Mouse (Mus musculus) midbrain, embryonic 14.5 days (tissue): ENCODE data around the gene Polr2c. TPM values are rescaled to one million over a fixed set of nuclear protein-coding genes. Genes with fewer than 3 reads are reported as not detected.

Experiments used
- ATAC-seq: fragments of 200-750 bp; cut with Nextera tagmentation; 2 replicates; pipeline ENCODE4 v1.8.0; 2017; ENCODE audit warnings: moderate number of reproducible peaks, moderate library complexity; ENCODE audit not compliant: low FRiP score, low TSS enrichment
- DNase-seq: peaks from one replicate; pipeline ENCODE4 v3.0.0-alpha.2; 2015
- H3K27ac ChIP-seq: fragments of 300-500 bp; sonication (generic); replicated peaks from 2 replicates; pipeline ENCODE4 v1.5.1; 2014; ENCODE audit warnings: mild to moderate bottlenecking, low read depth, low read length, moderate library complexity
- H3K27me3 ChIP-seq: fragments of 300-500 bp; sonication (generic); 2 replicates; pipeline ENCODE4 v1.6.1; 2014; ENCODE audit warnings: low read length, control low read depth, mixed read lengths; ENCODE audit not compliant: control insufficient read depth, insufficient read depth
- H3K36me3 ChIP-seq: fragments of 300-500 bp; sonication (generic); 2 replicates; pipeline ENCODE4 v1.6.1; 2014; ENCODE audit warnings: low read length, control low read depth; ENCODE audit not compliant: control insufficient read depth, insufficient read depth
- H3K4me1 ChIP-seq: fragments of 300-500 bp; sonication (generic); 2 replicates; pipeline ENCODE4 v1.6.1; 2014; ENCODE audit warnings: mild to moderate bottlenecking, antibody characterized with exemption, low read length, control low read depth; ENCODE audit not compliant: control insufficient read depth, insufficient read depth
- H3K4me2 ChIP-seq: fragments of 300-500 bp; sonication (generic); 2 replicates; pipeline ENCODE4 v1.6.1; 2014; ENCODE audit warnings: mild to moderate bottlenecking, low read length, moderate library complexity
- H3K4me3 ChIP-seq: fragments of 300-500 bp; sonication (generic); replicated peaks from 2 replicates; pipeline ENCODE4 v1.5.1; 2014; ENCODE audit warnings: low read depth, low read length
- H3K9ac ChIP-seq: fragments of 300-500 bp; sonication (generic); replicated peaks from 2 replicates; pipeline ENCODE4 v1.6.1; 2014; ENCODE audit warnings: mild to moderate bottlenecking, low read length, moderate library complexity
- H3K9me3 ChIP-seq: fragments of 300-500 bp; sonication (generic); 2 replicates; pipeline ENCODE4 v1.6.1; 2016; ENCODE audit warnings: low read length, control low read depth, mixed read lengths; ENCODE audit not compliant: control insufficient read depth
- WGBS: fragments of 180-500 bp; shearing (Covaris S2); extraction: QIAGEN DNeasy Blood & Tissue Kit; methylation state at CpG from one replicate; pipeline ENCODE4 v1.1.7; 2014; 5-methylcytosine and 5-hydroxymethylcytosine counted together
- polyA plus RNA-seq: library from polyadenylated mRNA; unstranded; fragments of >200 nt; fragmentation: Nextera tagmentation; extraction: Ambion mirVana; gene quantifications from 2 replicates; pipeline ENCODE4 v1.2.1, GENCODE M21; 2014

Gene Polr2c
- polyA plus RNA-seq: 117 and 127 TPM in 2 replicates

DNA sequence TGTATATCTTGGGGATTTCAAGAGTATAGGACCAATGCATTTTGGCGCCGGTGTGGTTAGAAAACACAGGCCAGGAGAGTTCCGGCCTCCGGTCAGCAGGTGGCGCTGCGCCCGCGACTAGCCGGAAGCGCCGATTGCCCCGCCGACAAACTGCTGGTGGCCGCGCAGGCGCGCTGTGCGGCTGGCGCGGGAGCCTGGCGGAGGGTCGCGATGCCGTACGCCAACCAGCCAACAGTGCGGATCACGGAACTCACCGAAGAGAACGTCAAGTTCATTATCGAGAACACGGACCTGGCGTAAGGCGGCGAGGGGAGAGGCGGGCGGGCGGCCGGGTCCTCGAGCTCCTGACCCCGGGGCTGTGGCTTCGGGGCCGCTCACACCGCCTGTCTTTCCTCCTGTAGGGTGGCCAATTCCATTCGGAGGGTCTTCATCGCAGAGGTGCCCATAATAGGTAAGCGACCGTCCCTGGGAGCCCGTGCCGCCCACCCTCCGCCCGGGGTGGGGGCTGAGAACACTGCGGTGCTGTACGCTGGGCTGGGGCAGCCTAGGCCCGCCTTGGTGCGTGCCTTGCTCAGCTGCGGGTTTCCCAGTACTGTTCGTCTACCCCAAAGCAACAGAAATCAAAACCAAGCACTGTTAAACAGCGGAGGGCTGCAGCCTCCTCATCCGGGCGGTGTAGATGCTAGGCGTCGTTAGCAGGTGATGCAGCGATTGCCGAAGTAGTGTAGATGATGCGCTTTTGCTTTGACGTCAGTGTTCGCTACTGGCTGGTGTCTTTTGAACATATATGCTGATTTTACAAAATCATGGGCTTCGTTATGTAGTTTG is at the start of gene Polr2c:
Gene Polr2c, plus strand, starts transcription at position 105 of the 828 bp plus-strand sequence.
- ATAC-seq: peak; percentile 77
- peak within 1 kb of the TSS; percentile 94 for H3K4me3 ChIP-seq

DNA sequence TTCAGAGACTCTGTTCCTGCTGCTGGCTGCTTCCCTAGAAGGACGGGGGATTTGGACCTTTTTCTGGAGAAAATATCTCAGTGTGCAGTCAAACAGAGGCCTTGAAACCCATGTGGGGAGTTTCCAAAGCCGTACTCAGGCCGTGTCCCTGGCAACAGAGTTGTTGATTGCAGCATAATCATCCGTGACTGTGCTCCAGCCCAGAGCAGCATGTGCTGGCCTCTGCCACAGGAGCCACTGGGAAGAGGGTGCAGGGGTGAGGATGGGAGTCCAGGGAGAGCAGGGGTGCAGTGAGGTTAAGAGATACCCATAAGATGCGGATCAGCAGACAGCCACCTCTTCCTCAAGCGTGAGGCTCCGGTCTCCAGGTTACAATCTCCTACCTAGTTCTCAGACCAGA is 49.7 kb upstream of the Polr2c start:
- H3K27me3 ChIP-seq: no peaks in the 10 kb centered on the region
- H3K4me2 ChIP-seq: no peak overlapping the region
- 41% methylated on average over 7 of the region's 7 CpGs for WGBS
- DNase-seq (no peak), ATAC-seq (no peak)
- no peaks in the 10 kb centered on the region for H3K36me3 ChIP-seq
- no peak overlapping the region for H3K9ac ChIP-seq
- H3K4me3 ChIP-seq: no peak overlapping the region
- H3K4me1 ChIP-seq: no peaks in the 10 kb centered on the region
- no peak overlapping the region for H3K27ac ChIP-seq
- H3K9me3 ChIP-seq: no peaks in the 10 kb centered on the region

More for the DNA sequence above, at the start of gene Polr2c:
- H3K27me3 ChIP-seq: no peaks in the 10 kb centered on the region
- H3K4me2 ChIP-seq: peak within 1 kb of the TSS; percentile 89
- H3K9me3 ChIP-seq: no peaks in the 10 kb centered on the region
- peaks cover 40% of the 10 kb centered on the region for H3K36me3 ChIP-seq
- H3K4me1 ChIP-seq: peaks cover 6% of the 10 kb centered on the region
- WGBS: under 1% methylated on average over 68 of the region's 68 CpGs
- peak; percentile 96 for DNase-seq
- peak within 1 kb of the TSS; percentile 67 for H3K27ac ChIP-seq
- peak within 1 kb of the TSS; percentile 91 for H3K9ac ChIP-seq

DNA sequence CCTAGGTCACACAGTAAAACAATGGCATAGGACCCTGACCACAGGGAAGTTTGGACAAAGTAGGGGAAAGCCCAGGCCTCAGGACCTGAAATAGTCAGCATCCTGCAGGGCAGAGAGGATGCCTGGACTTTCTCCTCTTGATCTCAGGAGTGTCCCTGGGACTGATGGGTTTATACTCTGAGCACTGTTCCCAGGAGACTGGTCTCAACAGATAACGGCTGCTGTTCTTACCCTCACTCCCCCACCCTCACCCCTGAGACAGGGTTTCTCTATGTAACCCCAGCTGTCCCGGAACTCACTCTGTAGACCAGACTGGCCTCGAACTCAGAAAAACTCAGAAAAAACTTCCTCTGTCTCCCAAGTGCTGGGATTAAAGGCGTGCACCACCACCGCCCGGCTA is 48.9 kb upstream of the Polr2c start:
- no peak overlapping the region for H3K4me2 ChIP-seq
- ATAC-seq (no peak), DNase-seq (no peak)
- no peak overlapping the region for H3K9ac ChIP-seq
- WGBS: 86% methylated on average over 6 of the region's 6 CpGs
- no peak overlapping the region for H3K4me3 ChIP-seq
- no peaks in the 10 kb centered on the region for H3K36me3 ChIP-seq
- H3K27ac ChIP-seq: no peak overlapping the region
- H3K4me1 ChIP-seq: no peaks in the 10 kb centered on the region
- H3K9me3 ChIP-seq: no peaks in the 10 kb centered on the region
- H3K27me3 ChIP-seq: no peaks in the 10 kb centered on the region

DNA sequence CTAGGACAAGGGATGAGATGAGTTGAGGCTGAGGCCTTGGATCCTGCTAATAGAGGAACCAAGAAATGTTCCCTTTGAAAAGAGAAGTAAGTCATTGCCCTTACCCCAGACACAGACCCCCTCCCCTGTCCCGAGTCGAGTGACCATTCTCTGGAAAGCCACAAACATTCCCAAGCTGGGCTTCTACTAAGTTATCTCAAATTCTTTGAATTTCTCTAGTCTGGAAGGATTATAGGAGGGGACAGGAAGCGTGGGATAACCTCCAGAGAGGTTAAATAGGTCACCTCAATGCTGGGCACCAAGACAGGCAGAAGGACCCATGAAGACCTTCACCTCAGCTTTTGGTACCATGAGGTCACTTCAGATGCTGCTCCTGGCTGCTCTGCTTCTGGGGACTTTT is 47.1 kb upstream of the Polr2c start, which contains the start of gene Ccl17:
Gene Ccl17, plus strand, starts transcription at position 301 of the 400 bp plus-strand sequence.
- no peak within 1 kb of the TSS for H3K4me2 ChIP-seq
- no peaks in the 10 kb centered on the region for H3K9me3 ChIP-seq
- H3K4me3 ChIP-seq: no peak within 1 kb of the TSS
- no peaks in the 10 kb centered on the region for H3K36me3 ChIP-seq
- no peak for DNase-seq
- H3K9ac ChIP-seq: no peak within 1 kb of the TSS
- WGBS: 66% methylated on average over 3 of the region's 3 CpGs
- no peaks in the 10 kb centered on the region for H3K27me3 ChIP-seq
- no peaks in the 10 kb centered on the region for H3K4me1 ChIP-seq
- ATAC-seq: no peak
- no peak within 1 kb of the TSS for H3K27ac ChIP-seq

DNA sequence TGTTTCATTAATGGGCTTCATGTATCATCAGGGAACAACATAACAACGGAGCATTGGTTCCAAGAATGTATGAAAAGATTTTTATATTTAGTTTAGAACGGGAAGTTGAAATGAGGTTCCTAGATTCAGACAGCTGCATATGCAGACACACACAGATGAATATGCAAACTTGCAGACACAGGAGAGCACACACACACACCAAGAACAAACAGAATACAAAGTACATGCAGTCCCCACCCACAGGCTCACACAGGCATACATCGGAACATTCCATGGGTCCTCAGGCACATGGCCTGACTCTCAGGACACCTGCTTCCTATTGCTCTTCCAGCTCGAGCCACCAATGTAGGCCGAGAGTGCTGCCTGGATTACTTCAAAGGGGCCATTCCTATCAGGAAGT is 46.4 kb upstream of the Polr2c start:
- no peaks in the 10 kb centered on the region for H3K4me1 ChIP-seq
- H3K9ac ChIP-seq: no peak overlapping the region
- no peak overlapping the region for H3K27ac ChIP-seq
- no peak for ATAC-seq
- no peaks in the 10 kb centered on the region for H3K9me3 ChIP-seq
- WGBS: 89% methylated on average over 5 of the region's 5 CpGs
- H3K4me2 ChIP-seq: no peak overlapping the region
- no peak overlapping the region for H3K4me3 ChIP-seq
- no peak for DNase-seq
- no peaks in the 10 kb centered on the region for H3K36me3 ChIP-seq
- no peaks in the 10 kb centered on the region for H3K27me3 ChIP-seq

DNA sequence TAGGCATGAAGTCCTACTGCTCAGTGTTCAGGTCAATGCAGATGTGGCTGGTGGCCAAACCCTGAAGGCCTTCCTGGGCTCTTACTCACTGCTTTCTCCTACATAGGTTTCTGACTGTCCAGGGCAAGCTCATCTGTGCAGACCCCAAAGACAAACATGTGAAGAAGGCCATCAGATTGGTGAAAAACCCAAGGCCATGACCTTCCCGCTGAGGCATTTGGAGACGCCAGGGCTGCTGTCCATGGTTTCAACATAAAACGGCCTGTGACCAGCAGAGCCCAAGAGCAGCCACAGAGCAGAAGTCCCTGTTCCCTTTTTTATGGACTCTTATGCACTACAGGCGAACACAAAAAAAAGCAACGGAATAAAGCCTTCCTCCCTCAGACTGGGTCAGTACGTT is 45.6 kb upstream of the Polr2c start:
- 75% methylated on average over 6 of the region's 6 CpGs for WGBS
- Histone ChIP-seq H3K36me3 (no peaks in the 10 kb centered on the region), H3K9me3 (no peaks in the 10 kb centered on the region), H3K4me1 (no peaks in the 10 kb centered on the region), H3K9ac (no peak overlapping the region), H3K4me2 (no peak overlapping the region), H3K4me3 (no peak overlapping the region), H3K27ac (no peak overlapping the region), H3K27me3 (no peaks in the 10 kb centered on the region)
- ATAC-seq: no peak
- DNase-seq: no peak

DNA sequence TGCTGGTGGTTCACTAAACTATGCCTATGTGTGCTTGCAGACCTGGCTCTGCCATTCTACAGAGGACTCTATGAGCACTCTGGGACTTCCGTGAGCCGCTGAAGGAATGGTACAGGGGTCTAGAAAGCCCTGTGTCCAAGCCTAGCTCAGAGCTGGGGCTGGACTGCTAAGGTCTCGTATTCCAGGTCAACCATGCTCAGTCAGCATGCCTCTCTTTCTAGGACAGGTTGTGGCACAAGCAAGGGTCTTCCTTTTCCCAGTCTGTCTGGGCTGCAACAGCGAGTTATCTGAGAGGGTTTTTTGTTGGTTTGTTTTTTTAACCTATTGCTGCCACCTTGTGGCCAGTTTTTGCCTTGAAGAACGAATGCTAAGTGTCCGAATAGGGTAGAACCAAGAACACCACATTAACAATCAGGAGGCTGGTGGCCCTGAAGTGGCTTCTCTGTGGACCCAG is 44.6 kb upstream of the Polr2c start:
- peak overlapping the region; percentile 35; the same call in 1 of the 2 replicates for H3K9ac ChIP-seq
- DNase-seq: peak; percentile 97
- H3K27me3 ChIP-seq: no peaks in the 10 kb centered on the region
- peak overlapping the region; percentile 1; the same call in 1 of the 2 replicates for H3K4me3 ChIP-seq
- no peaks in the 10 kb centered on the region for H3K9me3 ChIP-seq
- H3K4me1 ChIP-seq: no peaks in the 10 kb centered on the region
- H3K27ac ChIP-seq: peak overlapping the region; percentile 63
- peak; percentile 66 for ATAC-seq
- peak overlapping the region; percentile 42 for H3K4me2 ChIP-seq
- 28% methylated on average over 6 of the region's 6 CpGs for WGBS
- H3K36me3 ChIP-seq: no peaks in the 10 kb centered on the region

DNA sequence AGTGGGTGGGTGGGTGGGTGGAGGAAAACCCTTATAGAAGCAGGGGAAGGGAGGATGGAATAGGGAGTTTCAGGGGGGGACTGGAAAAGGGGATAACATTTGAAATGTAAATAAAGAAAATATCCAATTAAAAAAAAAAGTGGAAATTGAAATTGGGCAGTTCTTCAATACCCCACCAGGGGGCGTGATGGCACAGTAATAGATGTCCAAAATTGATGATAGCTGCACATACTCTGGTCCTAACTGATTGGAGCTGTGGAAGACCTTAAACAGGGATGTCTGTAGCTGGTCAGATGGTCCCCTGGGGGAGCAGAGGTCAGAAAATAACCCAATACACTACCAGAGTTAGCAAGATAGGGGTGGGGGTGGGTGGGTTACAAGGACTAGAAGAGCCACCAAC is 42.7 kb upstream of the Polr2c start:
- no peak overlapping the region for H3K27ac ChIP-seq
- ATAC-seq (no peak), DNase-seq (peak; percentile 48)
- no peaks in the 10 kb centered on the region for H3K9me3 ChIP-seq
- no peaks in the 10 kb centered on the region for H3K27me3 ChIP-seq
- no peak overlapping the region for H3K9ac ChIP-seq
- H3K4me1 ChIP-seq: no peaks in the 10 kb centered on the region
- no peaks in the 10 kb centered on the region for H3K36me3 ChIP-seq
- 0% methylated on average over 1 of the region's 1 CpGs for WGBS
- H3K4me3 ChIP-seq: no peak overlapping the region
- H3K4me2 ChIP-seq: no peak overlapping the region

DNA sequence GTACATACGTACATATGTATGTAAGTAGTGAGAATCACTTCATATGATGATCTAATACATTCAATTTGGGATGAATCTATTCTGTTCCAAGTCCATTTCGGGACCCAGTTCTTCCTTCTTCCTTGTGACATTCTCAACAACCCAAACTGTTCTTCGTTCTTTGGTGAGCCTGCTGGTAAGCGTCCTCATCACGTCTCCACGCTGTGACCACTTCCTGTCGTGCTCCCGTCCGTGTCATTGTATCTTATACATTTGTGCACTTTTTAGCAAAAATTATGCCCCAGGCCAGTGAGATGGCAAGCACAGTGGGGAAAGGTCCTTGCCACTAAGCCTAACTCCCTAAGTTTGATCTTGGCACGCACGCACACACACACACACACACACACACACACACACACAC is 39.3 kb upstream of the Polr2c start:
- no peak for DNase-seq
- H3K4me1 ChIP-seq: no peaks in the 10 kb centered on the region
- WGBS: 94% methylated on average over 11 of the region's 11 CpGs
- ATAC-seq: no peak
- no peak overlapping the region for H3K9ac ChIP-seq
- H3K27me3 ChIP-seq: no peaks in the 10 kb centered on the region
- H3K36me3 ChIP-seq: peaks cover 27% of the 10 kb centered on the region
- H3K9me3 ChIP-seq: no peaks in the 10 kb centered on the region
- no peak overlapping the region for H3K4me3 ChIP-seq
- H3K4me2 ChIP-seq: no peak overlapping the region
- H3K27ac ChIP-seq: no peak overlapping the region
